Mouse (Mus musculus): ENCODE results near the gene Gm45717.
"Not testable (repeated sequence)": the region's sequence is repeated elsewhere in the genome, so short reads cannot be mapped to it uniquely, and the experiment has no call there.

Gm45717 gene

GRCm38 (mm10) chr7:140955758-140956555, at the start of gene Gm45717, which contains the start of gene Ifitm2:
Gm45717 (minus strand) TSS chr7:140955937.
Ifitm2 (minus strand) TSS chr7:140955987.
- peak; percentile 79 for DNase-seq (ENCODE audit: low spot score)

DNA sequence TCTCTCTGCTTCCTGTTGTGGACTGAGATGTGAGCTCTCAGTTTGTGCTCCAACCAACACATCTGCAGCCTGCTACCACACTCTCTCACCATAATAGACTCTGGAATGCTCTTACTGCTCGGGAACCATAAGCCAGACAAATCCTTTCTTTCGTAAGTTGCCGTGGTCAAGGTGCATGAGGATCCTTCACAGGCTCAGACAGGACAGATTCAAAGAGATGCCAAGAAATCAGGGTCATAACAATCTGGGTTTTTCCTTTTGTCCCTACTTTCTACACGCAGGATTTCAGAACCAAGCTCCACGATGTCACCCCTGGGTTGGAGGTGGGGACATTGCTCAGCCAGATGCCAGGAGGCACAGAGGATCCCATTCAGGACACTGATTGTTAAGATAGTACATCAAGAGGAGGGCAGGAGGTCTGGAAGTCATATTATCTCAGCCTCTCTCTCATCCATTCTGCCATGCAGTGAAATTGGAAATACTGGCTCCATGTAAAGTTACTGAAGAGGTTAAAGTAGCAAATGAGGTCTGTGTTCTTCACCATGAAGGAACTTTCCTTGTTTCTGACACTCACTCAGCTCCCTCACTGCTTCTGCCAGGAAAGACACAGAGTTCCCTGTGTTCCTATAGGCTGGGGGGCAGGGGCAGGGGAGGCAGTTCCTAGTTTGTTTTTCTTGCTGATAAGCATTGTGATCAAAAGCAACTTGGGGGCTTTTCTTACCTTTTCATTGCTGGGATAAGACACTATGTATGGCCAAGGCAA, 47.7 kb upstream of the Gm45717 start:
- no peak for DNase-seq (ENCODE audit: low spot score)

DNA sequence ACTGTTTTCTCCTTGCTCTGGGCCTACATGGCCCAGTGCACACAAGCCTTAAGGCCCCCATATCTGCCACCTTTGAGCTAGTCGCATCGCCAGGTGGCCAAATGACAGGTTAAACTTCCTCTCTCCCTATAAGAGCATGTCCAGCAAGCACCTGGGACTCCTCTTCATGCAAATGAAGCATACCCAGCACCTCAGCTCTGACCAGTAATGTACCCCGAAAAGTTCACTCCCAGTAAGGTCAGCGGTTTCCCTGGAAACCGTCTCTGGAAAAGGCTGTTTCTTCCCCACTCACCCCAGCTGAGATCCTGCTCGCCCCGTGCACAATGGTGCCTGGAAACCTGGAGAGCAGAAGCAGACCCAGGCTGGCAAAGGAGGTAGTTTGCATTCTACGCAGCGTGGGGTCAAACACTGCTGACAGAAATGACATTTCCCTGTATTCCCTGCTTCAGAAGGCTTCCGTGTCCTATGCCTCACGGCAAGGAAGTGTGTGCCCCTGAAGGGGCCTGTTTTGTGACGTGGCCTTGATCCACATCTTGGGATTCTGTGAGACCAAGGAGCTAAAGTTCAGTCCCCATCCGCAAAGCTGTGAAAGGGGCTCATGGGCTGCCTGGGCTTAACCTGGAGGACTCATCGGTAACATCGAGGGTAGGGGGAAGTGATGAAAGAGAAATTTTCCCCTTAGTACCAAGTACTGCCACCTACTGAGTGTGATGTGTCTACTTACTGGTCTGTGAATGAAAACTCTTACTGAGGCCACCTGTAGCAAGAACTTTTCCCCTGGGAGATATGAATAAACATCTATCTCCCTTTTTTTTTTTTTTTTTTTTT, 45.4 kb upstream of the Gm45717 start:
- no peak for DNase-seq (ENCODE audit: low spot score)

DNA sequence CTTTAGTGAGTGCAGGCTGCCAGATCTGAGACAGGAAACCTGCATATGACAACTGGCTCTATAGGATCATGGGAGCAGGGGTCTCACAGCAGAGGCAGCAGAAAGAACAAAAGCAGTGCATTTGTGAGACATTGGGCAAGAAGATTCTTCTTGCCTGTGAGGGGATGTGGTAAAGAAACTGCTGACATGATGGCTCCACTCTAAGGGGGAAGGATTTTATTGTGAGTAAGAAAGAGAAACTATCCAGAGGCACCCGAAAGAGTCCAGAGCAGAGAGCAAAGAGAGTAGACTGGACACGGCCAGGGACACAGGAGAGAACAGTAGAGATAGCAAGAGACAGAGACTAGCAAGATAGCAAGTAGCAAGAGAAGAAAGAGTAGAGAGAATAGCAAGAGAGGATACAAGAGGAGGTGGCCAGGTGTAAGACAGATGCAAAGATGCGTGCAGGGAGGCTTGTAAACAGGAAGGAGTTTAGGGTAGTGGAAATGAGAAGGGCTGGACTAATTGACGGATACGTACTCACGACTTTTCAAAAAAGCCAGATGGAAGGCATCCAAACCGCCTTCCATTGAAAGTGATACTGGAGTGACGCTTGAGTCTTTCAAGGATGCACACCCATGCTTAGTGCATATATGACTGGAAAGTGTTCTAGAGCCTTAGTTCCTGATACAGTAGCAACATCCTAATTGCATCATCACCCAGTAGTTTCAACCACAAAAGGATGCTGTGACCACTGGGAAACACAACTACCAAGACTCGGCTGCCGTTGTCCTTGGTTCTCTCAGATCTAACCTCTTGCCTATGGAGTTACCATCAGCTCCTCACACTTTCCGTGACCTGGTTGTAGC, 43.3 kb upstream of the Gm45717 start:
- no peak for DNase-seq (ENCODE audit: low spot score)

DNA sequence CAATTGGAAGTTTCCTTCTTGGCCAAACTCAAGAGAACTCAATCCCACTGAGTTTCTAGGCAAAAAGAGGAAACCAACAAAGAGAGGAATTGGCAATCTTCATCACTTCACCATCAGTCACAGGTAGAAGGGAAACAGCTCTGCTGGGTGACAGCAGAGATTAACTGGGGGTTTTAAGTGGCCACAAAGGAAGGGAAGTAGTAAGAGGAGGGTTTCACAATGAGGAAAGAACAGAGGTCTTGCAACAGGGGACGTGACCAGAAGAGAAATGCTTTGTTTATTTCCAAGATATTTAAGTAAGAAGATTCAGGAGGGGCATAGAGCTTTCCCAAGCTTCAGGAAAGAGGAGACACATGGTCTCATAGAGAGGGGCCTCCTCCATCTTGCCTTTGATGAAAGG, 42.1 kb upstream of the Gm45717 start:
- no peak for DNase-seq (ENCODE audit: low spot score)

DNA sequence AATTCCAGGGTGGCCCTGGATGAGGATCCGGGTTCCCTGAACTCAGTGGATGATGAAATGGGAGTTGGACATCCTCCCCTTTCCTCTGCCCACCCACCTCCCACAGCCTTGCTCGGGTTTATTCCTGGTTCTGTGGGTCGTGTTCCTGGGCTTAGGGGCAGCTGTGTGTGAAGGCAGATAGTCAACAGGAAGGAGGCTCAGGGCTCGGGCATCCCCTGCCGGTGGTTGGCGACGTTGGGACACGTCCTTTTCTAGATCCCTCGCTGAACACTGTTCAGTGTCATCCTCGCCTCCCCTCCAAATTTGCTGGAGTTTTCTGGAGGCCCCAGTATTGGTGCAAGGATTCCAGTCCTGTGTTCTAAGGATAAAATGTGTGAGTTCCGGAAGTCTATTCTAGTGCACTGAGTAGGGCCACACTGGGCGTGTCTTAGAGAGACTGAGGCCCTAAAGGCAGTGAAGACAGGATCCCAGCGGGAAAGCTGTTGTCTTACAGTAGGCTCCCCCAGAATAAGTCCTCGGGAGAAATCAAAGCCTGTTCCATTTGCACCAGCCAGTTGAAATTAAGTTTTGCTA, 35.5 kb upstream of the Gm45717 start:
- no peak for DNase-seq (ENCODE audit: low spot score)

DNA sequence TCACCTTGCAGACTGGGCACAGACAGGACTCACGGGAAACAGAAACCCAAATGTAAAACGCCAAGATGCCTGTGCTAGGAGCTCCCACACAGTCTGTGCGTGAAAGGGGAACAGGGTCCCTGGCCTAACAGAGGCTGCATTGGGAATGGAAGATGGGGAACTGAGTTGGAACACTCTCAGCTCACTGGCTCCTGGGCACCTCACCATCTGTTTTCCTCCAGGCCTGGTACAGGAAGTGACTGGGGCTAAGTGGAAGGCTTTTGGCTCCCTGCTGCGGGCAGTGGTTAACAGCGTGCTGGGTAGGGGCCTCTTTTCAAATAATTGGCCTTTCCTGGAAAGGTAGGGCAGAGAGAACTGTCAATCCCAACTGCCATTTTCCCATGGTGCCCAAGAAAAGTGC, 34.9 kb upstream of the Gm45717 start:
- DNase-seq (ENCODE audit: low spot score): no peak

- no peak for DNase-seq (ENCODE audit: low spot score)
Observed at GRCm38 (mm10) chr7:140990185-140990584, 34.4 kb upstream of the Gm45717 start.

DNA sequence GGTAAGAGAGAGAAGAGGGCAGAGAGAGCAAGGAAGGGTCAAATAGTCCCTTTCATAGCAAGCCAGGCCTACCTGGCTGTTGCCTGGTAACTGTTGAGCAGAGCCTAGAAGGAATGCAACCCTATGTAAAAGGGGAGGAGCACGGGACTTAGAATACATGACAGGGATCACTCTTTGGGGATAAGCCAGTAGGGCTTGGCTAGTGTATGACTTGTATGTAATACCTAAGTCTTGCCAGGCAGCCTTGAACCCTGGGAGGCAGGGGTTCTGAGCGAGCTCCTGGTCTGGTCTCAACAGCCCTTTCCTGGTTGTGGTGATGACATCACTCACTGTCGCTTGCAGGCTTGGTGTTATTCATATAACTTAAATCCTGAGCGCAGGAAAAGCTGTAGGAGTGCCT, 33.3 kb upstream of the Gm45717 start:
- DNase-seq (ENCODE audit: low spot score): no peak

DNA sequence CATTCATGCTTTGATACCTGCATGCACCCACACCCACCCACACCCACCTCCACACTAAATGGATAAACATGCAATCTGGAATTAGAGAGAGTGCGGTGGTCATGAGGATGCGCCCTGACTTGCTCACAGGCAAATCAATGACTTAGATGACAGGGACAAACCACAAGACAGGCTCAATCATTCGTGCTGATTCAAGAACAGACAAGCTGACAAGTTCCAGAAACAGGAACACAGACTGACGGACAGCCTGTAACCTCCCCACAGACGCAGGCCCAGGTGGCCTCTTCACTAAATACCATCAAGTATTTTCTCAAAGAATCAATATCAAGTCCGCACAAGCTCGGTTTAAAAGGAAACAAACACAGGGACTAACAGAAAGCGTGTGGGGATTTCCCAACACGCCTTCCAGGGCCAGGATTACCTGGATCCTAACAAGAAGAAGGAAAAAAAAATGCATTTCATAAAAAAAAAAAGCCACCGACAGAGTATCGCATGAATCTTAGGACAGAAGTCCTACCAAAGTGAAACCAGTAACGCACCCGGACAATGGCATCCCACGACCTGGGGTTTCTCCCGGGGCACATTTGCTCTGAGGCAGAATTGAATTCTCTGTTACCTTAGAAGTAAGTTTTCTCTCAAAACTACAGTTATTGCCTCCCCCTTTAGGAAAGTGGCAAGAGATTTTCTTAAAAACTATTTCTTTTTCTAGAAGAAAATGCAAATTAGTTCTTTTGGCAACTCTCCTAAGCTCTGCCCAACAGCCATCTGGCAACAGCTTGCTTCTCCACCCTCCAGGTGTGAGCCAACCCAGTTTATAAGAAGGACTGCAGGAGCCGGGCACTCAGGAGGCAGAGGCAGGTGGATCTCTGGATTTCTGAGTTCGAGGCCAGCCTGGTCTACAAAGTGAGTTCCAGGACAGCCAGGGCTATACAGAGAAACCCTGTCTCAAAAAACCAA, 31.7 kb upstream of the Gm45717 start:
- DNase-seq (ENCODE audit: low spot score): no peak

GRCm38 (mm10) chr7:140982971-140983370, 27.2 kb upstream of the Gm45717 start:
- no peak for DNase-seq (ENCODE audit: low spot score)

- DNase-seq (ENCODE audit: low spot score): no peak
Observed at GRCm38 (mm10) chr7:140981704-140982103, 26.0 kb upstream of the Gm45717 start.

- DNase-seq (ENCODE audit: low spot score): not testable (repeated sequence)
Observed at GRCm38 (mm10) chr7:140976720-140977119, 21.0 kb upstream of the Gm45717 start.

DNA sequence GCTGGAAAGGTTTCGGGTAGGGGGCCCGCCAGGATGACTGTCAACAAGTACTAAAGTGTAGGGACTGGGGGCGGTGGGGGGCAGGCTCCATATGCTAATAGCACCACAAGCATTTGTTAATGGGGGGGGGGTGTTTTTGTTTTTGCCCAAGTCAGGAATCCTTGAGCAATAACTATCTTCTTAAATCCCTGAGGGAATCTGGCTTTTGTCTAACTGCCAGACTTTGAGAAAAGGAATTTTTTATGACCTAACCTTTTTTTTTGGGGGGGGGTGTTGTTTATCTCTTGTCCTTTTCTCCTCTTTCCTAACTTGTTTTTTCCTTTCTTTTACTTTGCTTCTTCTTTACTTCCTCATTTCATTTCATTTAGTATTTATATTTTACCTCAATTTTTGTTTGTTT, 19.7 kb upstream of the Gm45717 start:
- DNase-seq (ENCODE audit: low spot score): no peak

- DNase-seq (ENCODE audit: low spot score): no peak
Observed at GRCm38 (mm10) chr7:140974940-140975339, 19.2 kb upstream of the Gm45717 start.

- no peak for DNase-seq (ENCODE audit: low spot score)
Observed at GRCm38 (mm10) chr7:140973396-140974165, 17.8 kb upstream of the Gm45717 start.

DNA sequence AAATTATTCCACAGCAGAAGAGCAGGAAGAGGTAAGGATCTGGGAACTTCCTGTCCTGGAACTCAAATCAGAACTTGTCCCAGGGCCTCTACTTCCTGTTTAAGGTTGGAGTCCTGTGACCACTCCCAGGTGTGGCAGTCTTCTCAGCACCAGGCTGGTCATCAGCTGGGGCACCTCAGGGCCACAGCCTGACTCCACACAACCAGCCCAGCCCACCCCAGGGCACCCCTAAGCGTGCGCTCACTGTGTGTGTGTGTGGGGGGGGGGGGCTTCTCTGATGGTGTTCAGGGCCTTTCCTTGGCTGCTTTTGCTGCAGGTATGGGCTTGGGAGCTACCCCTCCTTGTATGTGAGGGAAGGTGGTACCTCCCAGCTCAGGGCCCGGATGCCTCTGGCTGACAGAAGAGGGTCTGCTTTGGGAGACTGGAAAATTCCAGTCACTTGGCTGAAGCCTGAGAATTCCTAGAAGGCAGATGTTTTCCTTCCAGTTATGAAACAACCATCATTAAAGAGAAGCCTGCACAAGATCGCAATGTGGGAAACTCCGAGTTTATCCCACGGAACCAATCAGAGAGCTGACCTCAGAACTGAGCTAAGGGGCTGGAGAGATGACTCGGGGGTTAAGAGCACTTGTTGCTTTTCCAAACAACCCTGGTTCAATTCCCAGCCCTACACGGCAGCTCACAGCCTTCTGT, 15.9 kb upstream of the Gm45717 start:
- DNase-seq (ENCODE audit: low spot score): no peak

DNA sequence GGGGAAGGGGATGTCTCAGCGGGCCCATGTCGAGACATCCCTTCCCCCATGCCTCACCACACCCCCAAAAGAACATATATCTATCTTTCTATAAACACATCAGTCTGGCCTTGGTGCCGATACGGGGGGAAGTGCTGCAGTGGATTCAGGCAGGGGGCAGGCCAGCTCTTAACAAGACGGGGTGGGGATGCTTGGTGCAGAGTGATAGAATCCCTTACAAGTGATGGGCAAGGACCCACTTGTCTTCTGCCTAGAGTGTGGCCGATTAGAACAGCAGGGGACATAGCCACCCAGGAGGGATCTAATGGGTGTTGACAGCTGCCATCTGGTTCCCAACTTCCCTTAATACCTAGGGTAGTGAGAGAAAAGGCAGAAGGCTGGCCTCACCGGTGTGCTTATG, 15.2 kb upstream of the Gm45717 start:
- DNase-seq (ENCODE audit: low spot score): no peak

DNA sequence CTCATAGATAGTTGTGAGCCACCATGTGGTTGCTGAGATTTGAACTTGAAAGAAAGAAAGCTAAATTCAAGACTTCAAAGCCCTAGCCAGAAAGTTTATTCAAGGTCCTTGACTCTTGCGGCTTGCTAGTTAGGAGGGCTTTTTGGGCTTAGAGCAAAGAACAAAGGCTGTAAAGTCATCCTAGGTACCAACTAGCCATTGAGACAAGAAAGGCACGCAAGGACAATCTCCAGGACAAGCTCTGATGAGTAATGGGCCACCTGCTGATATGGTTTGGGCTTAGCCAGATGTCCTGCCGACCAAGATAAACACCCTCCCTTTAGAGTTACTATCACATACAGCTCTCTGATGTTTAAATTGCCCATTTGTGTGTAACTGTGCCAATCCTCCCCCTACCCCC, 13.0 kb upstream of the Gm45717 start:
- not testable (repeated sequence) for DNase-seq (ENCODE audit: low spot score)

Data from ovary, adult 18-20 months (tissue).